1 mouse cellular context compared by ENCODE assay signal in genomic region chr11:76974680-76975319, GRCm38 (mm10).
A peak's percentile ranks its signal among the peaks of the same experiment; 100 is the strongest.
TF ChIP-seq lines count a peak whose summit lies in the region.

No protein-coding gene starts in this region.

TF ChIP-seq in CH12.LX, 34 proteins besides CTCF, POLR2A, EP300 and RAD21:
- TF ChIP-seq SMC3 (IDR thresholded peaks at IDR 0.05; ENCODE audit: low read depth, low read length): peak; percentile 15; the same call in 1 of the 2 replicates
- TF ChIP-seq MEF2A (IDR thresholded peaks at IDR 0.05; ENCODE audit: borderline replicate concordance, low read depth, low read length): no peak
